Mouse (Mus musculus): ENCODE results near the gene Fam89b. TPM values are rescaled to one million over a fixed set of nuclear protein-coding genes. Genes with fewer than 3 reads are reported as not detected.

Fam89b gene
- total RNA-seq, 1 experiment from 2014 or later: 24.4 TPM

DNA sequence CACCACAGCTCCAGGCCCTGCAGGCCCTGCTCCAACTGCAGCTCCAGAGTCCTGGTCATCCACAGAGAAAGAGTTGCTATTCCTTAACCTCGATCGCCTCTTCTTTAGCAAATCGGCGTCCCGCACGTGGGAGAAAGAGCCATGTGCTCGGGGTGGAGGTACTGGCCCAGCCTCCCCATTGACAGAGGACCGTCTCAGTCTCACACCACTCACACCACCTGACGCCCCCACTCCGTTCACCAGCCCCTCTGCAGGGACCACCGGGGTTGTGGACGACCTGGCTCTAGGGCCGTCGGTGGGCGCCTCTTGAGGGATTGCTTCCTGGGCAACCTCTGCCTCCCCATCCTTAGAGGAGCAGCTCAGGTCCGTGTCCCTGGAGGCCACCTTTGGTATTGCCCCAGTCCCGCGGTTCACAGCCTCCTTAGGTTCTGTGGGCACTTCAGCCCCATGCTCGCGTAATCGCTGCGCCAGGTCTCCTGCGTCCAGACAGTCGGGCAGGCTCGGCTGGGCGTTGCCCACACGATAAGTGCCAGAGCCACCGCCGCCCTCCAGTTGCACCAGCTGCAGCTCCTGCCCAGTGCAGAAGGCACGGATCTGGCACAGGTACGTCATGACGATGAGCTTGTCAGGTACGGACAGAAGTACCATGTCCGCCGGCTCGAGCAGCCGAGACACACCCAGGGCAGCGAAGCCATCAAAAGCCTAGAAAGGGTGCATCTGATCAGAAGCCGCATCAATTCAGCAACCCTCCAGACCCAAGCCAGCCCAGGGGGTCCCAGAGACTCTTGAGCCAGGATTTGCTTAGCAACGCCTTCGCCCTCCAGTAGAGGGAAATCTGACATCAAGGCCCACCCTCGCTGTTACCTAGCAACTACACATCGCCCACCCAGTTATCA, 13.4 kb downstream of the Fam89b start:
- no peak for ATAC-seq (ENCODE audit: extremely low read depth, insufficient number of reproducible peaks, low FRiP score, poor library complexity, severe bottlenecking)

- no peak for ATAC-seq (ENCODE audit: extremely low read depth, insufficient number of reproducible peaks, low FRiP score, poor library complexity, severe bottlenecking)
Measured at GRCm38 (mm10) chr19:5713730-5714129, 15.7 kb downstream of the Fam89b start.

DNA sequence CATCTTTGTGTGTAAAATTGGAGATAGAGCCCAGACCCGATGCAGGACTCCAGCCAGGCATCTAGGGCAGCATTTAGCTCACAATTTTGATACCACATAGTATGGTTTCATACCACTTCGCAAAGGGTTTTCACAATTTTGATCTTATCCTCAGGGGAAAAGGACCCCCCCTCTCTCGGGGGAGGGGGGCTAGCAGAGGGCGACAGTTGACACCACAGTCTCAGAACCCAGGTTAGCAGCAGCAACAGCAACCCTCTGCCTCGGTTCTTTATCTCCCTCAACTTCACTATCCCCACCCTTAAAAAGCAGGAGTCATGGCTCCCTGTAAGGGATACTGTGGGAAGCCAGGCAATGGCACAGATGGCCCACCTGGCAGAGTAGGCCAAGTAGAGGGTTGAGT, 16.2 kb downstream of the Fam89b start:
- no peak for ATAC-seq (ENCODE audit: extremely low read depth, insufficient number of reproducible peaks, low FRiP score, poor library complexity, severe bottlenecking)

DNA sequence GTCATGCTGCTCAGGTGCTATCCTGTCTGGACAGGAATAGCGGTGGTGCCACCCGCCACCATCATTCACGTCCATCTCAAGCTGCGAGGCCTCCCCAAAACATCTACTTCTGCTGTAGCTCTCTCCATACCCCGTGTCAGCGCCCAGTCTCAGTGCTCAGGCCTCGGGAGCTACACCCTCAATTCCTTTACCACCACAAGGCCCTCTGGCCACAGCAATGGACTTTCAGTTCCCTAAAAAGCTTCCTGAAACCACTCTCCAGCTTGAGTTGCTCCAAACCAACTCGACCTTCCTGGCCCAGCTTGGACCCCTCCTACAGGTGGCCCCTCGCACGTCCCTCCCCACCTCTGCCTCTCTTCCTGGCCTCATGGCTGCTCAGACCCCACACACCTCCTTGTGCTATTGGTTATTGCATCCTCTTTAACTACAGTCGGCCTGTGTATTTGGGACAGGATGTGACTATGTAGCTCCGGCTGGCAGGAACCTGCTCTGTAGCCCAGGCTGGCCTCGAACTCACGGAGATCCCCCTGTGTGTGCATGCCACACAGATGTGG, 17.5 kb downstream of the Fam89b start:
- peak; percentile 24 for ATAC-seq (ENCODE audit: extremely low read depth, insufficient number of reproducible peaks, low FRiP score, poor library complexity, severe bottlenecking)

DNA sequence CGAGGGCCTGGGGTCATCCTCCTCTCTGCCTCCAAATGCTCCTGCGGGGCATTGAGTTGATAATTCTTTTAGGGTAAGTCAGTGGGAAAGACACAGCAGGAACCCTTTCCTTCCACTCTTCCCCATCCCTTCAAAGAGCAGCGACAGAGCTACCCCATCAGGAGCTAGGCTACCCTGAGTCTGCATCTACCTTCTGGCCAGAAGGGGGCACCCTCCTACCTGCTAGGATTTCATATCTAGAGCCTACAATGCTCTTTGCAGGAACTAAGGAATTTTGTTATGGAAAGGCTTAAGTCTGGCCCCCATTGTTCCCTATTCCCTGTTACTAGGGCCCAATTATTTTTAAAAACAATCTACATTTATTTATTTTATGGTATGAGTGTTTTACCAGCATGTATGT, 18.2 kb downstream of the Fam89b start:
- no peak for ATAC-seq (ENCODE audit: extremely low read depth, insufficient number of reproducible peaks, low FRiP score, poor library complexity, severe bottlenecking)

- ATAC-seq (ENCODE audit: extremely low read depth, insufficient number of reproducible peaks, low FRiP score, poor library complexity, severe bottlenecking): no peak
Measured at GRCm38 (mm10) chr19:5710581-5710980, 18.9 kb downstream of the Fam89b start.

DNA sequence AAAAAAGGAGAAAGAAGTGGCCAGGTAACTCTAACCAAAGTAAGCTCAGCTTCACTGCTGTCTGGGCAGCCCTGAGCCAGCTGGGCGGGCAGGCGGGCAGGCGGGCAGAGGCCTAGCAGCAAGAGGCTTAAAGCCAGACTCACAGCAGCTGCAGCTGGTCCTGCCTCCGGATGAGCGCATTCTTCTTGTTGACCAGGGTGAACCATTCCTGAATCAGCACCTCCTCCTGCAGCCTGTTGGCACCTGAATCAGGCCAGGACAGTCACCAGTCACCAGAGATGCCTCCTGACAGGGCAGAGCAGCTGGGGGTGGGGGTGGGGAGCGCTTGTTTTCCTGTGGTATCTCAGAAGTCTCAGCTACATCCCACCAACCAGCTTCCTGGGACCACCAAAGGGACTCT, 19.4 kb downstream of the Fam89b start:
- ATAC-seq (ENCODE audit: extremely low read depth, insufficient number of reproducible peaks, low FRiP score, poor library complexity, severe bottlenecking): no peak

DNA sequence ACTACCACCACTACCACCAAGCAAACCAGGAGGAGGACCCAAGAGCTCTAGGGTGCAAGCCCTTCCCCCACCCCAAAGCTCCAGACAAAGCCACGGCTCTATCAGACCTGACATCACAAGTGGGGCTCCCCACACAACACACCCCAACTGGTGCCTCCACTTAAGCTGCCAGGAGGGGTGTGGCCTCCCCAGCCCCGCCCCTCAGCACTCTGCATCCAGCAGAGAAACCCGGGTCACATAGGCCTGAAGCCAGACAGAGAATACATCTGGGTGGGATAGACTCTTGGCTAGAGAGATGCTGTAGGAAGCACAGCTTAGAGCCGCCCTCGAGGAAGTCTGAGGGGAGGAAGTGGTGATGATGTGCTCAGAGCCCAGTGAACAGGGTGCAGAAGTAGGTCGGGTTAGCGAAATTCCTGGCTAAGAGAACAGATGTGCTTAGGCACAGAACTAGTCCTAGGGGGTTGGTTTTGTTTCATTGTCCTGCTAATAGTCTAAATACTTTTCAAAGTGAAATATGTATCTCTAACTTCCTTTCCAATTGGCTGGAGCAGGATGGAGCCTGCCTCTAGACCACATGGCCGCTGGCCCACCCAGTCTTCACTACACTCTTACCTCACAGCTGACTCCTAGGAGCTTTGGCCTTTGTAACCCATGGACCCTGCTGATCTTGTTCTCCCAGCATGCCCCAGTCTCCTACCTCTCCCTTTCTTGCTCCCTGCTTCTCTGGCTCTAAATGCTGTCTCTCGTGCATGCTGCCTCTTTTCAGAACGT, 24.5 kb downstream of the Fam89b start:
- ATAC-seq (ENCODE audit: extremely low read depth, insufficient number of reproducible peaks, low FRiP score, poor library complexity, severe bottlenecking): no peak

DNA sequence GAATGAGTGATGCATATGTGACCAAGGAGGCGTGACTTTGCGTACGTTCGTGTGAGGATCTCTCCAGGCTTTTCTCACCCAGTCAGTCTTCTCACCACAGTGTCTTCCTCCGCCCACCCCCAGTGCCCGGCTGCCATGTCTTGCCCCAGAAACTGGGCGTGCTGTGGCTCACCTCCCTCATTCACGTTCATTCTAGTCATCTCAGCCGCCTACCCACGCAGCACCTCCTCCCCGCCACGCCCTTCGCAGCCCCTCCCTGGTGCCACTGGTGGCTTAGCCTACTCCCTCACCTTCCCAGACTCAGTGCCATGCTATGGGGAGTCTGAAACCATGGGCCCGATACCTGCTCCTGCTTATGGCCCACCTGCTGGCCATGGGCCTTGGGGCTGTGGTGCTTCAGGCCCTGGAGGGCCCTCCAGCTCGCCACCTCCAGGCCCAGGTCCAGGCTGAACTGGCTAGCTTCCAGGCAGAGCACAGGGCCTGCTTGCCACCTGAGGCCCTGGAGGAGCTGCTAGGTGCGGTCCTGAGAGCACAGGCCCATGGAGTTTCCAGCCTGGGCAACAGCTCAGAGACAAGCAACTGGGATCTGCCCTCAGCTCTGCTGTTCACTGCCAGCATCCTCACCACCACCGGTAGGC, 25.2 kb downstream of the Fam89b start, which contains the start of gene Kcnk7:
Kcnk7 (plus strand) TSS at position 205 of the 638 bp plus-strand sequence.
- no peak for ATAC-seq (ENCODE audit: extremely low read depth, insufficient number of reproducible peaks, low FRiP score, poor library complexity, severe bottlenecking)

- ATAC-seq (ENCODE audit: extremely low read depth, insufficient number of reproducible peaks, low FRiP score, poor library complexity, severe bottlenecking): no peak
Measured at GRCm38 (mm10) chr19:5695849-5696462, 33.5 kb downstream of the Fam89b start.

- ATAC-seq (ENCODE audit: extremely low read depth, insufficient number of reproducible peaks, low FRiP score, poor library complexity, severe bottlenecking): no peak
Measured at GRCm38 (mm10) chr19:5693801-5694200, 35.7 kb downstream of the Fam89b start.

DNA sequence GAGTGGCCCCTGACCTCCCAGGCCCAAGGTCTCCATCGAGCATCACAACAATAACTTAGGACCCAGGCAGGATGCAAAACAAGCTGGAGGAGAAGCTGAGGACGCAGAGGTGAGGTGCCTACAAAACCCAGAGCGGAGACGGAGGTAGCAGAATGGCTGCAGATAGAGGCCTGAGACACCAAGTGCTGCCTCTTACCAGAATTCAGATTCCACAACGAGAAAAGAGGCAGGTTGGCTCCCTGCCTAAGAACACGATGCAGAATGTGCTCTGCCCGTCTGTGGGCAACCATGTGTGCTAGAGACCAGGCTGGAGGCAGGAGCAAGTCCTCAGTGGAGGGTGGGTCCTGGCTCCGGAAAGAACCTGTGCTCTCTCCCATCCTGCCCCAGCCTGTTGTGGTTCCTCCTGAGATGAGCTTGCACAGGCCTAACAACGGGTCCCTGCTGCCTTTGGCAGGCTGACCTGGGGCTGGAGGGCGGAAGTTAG, 36.5 kb downstream of the Fam89b start:
- no peak for ATAC-seq (ENCODE audit: extremely low read depth, insufficient number of reproducible peaks, low FRiP score, poor library complexity, severe bottlenecking)

GRCm38 (mm10) chr19:5692086-5692912, 37.2 kb downstream of the Fam89b start:
- no peak for ATAC-seq (ENCODE audit: extremely low read depth, insufficient number of reproducible peaks, low FRiP score, poor library complexity, severe bottlenecking)

GRCm38 (mm10) chr19:5691601-5692000, 37.9 kb downstream of the Fam89b start:
- ATAC-seq (ENCODE audit: extremely low read depth, insufficient number of reproducible peaks, low FRiP score, poor library complexity, severe bottlenecking): no peak

GRCm38 (mm10) chr19:5690343-5690735, 39.1 kb downstream of the Fam89b start:
- no peak for ATAC-seq (ENCODE audit: extremely low read depth, insufficient number of reproducible peaks, low FRiP score, poor library complexity, severe bottlenecking)

GRCm38 (mm10) chr19:5689565-5690342, 39.7 kb downstream of the Fam89b start:
- peak; percentile 51 for ATAC-seq (ENCODE audit: extremely low read depth, insufficient number of reproducible peaks, low FRiP score, poor library complexity, severe bottlenecking)

GRCm38 (mm10) chr19:5689088-5689428, 40.4 kb downstream of the Fam89b start:
- ATAC-seq (ENCODE audit: extremely low read depth, insufficient number of reproducible peaks, low FRiP score, poor library complexity, severe bottlenecking): no peak
